Mouse (Mus musculus) intestine, embryonic 16.5 days (tissue): ENCODE measurements at regions not wholly inside any gene's neighbourhood (a gene's known extent, or its start where the extent isn't known, plus 50 kb on each side); places are given as distances from the start of the nearest gene placed in this dataset.
A peak's percentile ranks its signal among the peaks of the same experiment; 100 is the strongest.

ENCODE experiments used
- ATAC-seq: fragments of 200-750 bp; cut with Nextera tagmentation; 2 replicates; pipeline ENCODE4 v1.8.0; 2017; ENCODE audit warnings: moderate TSS enrichment, moderate library complexity
- H3K27ac ChIP-seq: fragments of 300-500 bp; sonication (generic); 2 replicates; pipeline ENCODE4 v1.5.1; 2014; ENCODE audit warnings: mild to moderate bottlenecking, low read length
- H3K27me3 ChIP-seq: fragments of 300-500 bp; sonication (generic); replicated peaks from 2 replicates; pipeline ENCODE4 v1.6.1; 2014; ENCODE audit warnings: low read length, control low read depth, mixed read lengths; ENCODE audit not compliant: control insufficient read depth, insufficient read depth
- H3K36me3 ChIP-seq: fragments of 300-500 bp; sonication (generic); 2 replicates; pipeline ENCODE4 v1.6.1; 2014; ENCODE audit warnings: low read length, control low read depth; ENCODE audit not compliant: control insufficient read depth, insufficient read depth
- H3K4me1 ChIP-seq: fragments of 300-500 bp; sonication (generic); 2 replicates; pipeline ENCODE4 v1.6.1; 2014; ENCODE audit warnings: low read length, control low read depth, mixed read lengths; ENCODE audit not compliant: control insufficient read depth, insufficient read depth
- H3K4me2 ChIP-seq: fragments of 300-500 bp; sonication (generic); 2 replicates; pipeline ENCODE4 v1.6.1; 2014; ENCODE audit warnings: low read depth, low read length, control low read depth
- H3K4me3 ChIP-seq: fragments of 300-500 bp; sonication (generic); 2 replicates; pipeline ENCODE4 v1.5.1; 2014; ENCODE audit warnings: mild to moderate bottlenecking, low read length
- H3K9ac ChIP-seq: fragments of 300-500 bp; sonication (generic); 2 replicates; pipeline ENCODE4 v1.6.1; 2014; ENCODE audit warnings: low read depth, low read length
- H3K9me3 ChIP-seq: fragments of 300-500 bp; sonication (generic); 2 replicates; pipeline ENCODE4 v1.6.1; 2016; ENCODE audit warnings: low read length, control low read depth; ENCODE audit not compliant: control insufficient read depth
- WGBS: fragments of 180-500 bp; shearing (Covaris S2); extraction: QIAGEN DNeasy Blood & Tissue Kit; methylation state at CpG from one replicate; pipeline ENCODE4 v1.1.7; 2014; 5-methylcytosine and 5-hydroxymethylcytosine counted together

DNA sequence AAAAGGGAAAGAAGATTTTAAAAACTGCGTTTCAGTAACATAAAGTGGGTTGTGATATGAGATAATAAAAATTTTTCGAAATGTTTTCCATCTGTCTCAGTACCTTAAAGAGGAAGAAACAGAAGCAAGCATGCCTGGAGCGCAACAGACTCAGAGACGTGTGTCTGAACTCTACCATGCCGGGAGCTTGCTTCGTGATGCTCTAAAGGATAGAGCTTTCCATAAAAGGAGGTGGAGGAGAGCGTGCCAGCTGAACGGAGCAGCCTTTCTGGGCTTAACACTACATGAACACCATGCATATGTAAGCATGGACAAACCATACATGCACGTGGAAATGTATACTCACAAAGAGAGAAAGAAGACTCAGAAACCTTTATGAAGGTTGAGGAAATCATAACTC, 387.5 kb upstream of the Slc7a11 start:
- Histone ChIP-seq H3K9me3 (no peaks in the 10 kb centered on the region), H3K4me1 (no peaks in the 10 kb centered on the region), H3K9ac (no peak overlapping the region), H3K27ac (no peak overlapping the region), H3K4me2 (no peak overlapping the region), H3K36me3 (no peaks in the 10 kb centered on the region), H3K4me3 (no peak overlapping the region), H3K27me3 (no peaks in the 10 kb centered on the region)
- no peak for ATAC-seq
- WGBS = 75% methylated on average over 9 of the region's 9 CpGs

- 61% methylated on average over 4 of the region's 4 CpGs for WGBS
- Histone ChIP-seq H3K4me3 (no peak overlapping the region), H3K36me3 (no peaks in the 10 kb centered on the region), H3K9me3 (no peaks in the 10 kb centered on the region), H3K27me3 (no peaks in the 10 kb centered on the region), H3K4me1 (no peaks in the 10 kb centered on the region), H3K4me2 (no peak overlapping the region), H3K27ac (no peak overlapping the region), H3K9ac (no peak overlapping the region)
- no peak for ATAC-seq
These were observed 382.0 kb upstream of the Noct start for GRCm38 (mm10) chr3:50842216-50842615.

DNA sequence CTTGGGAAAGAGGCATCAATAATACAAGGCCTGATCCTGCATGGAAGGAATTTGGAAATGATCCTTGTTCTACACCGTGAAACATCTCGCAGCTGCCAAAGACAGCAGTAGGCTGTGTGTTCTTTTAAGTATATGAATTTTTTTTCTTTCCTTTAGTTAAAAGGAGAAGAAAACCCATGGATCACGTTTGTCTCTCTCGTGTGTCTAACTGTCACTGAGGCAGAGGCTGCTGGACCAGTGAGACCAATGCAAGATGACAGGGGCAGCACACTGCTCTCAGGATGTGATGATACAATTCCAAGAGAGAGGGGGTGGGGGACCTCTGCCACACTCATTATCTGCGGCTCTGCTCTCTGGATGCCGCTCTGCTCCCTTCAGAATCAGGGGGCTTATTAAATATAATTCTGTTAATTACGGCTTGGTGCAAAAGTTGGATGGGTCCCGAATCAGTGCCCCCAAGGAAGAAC, 379.4 kb upstream of the Noct start:
- Histone ChIP-seq H3K4me3 (no peak overlapping the region), H3K4me1 (no peaks in the 10 kb centered on the region), H3K27ac (no peak overlapping the region), H3K9me3 (no peaks in the 10 kb centered on the region), H3K36me3 (no peaks in the 10 kb centered on the region), H3K9ac (no peak overlapping the region), H3K27me3 (no peaks in the 10 kb centered on the region), H3K4me2 (no peak overlapping the region)
- no peak for ATAC-seq
- 76% methylated on average over 8 of the region's 8 CpGs for WGBS

- H3K4me3 ChIP-seq = no peak overlapping the region
- H3K27me3 ChIP-seq = no peaks in the 10 kb centered on the region
- WGBS = 74% methylated on average over 2 of the region's 2 CpGs
- no peak overlapping the region for H3K4me2 ChIP-seq
- H3K4me1 ChIP-seq = no peaks in the 10 kb centered on the region
- no peak for ATAC-seq
- H3K27ac ChIP-seq = no peak overlapping the region
- H3K9me3 ChIP-seq = no peaks in the 10 kb centered on the region
- H3K36me3 ChIP-seq = no peaks in the 10 kb centered on the region
- no peak overlapping the region for H3K9ac ChIP-seq
These were observed 378.9 kb upstream of the Noct start for GRCm38 (mm10) chr3:50845311-50845710.

DNA sequence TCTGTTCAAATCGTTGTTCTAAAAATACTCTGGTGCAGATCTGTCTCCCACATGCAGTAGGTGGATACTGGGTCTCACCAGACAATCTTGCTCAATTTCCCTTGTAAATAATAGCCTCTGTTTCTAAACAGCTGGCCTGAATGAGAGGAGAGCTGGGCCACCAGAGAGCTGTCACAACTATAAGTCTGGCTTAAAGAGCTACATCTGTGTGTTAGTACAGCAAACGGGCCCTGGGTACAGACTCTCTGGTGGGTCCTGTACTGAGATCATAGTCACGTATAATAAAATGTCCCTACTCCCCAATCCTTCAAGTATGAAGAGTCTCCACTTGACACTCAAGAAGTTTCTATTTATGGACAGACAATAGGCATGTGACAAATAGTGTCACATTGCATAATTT, 375.7 kb upstream of the Noct start:
- Histone ChIP-seq H3K27ac (no peak overlapping the region), H3K9me3 (no peaks in the 10 kb centered on the region), H3K4me2 (no peak overlapping the region), H3K27me3 (no peaks in the 10 kb centered on the region), H3K4me3 (no peak overlapping the region), H3K9ac (no peak overlapping the region), H3K4me1 (no peaks in the 10 kb centered on the region), H3K36me3 (no peaks in the 10 kb centered on the region)
- WGBS = 45% methylated on average over 3 of the region's 3 CpGs
- ATAC-seq = no peak

DNA sequence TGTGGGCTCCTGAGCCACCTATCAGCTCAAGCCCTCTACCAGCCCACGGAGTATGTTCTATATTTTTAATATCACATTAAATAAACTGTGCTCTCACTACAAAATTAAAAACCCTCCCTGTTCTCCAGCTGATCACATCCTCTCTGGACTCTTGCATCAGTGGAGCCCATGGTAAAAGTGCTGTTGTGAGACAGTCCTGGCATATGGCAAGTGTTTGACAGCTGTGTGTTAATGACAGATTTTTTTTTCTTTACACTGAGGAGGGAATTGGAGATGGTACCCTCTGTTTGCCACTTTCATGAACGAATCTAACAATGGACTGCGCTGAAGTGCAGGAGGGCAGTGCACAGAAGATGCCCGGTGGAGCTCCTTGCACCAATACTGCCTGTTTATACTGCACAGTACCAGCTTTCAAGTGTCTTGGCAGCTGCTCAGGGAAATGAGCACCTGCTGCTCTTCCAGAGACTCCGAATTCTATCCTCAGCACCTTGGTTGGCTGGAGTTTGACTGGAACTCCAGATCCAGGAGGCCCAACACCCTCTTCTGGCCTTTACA, 373.1 kb upstream of the Noct start:
- H3K9me3 ChIP-seq = no peaks in the 10 kb centered on the region
- WGBS = 76% methylated on average over 5 of the region's 5 CpGs
- H3K9ac ChIP-seq = no peak overlapping the region
- no peaks in the 10 kb centered on the region for H3K4me1 ChIP-seq
- no peak overlapping the region for H3K4me3 ChIP-seq
- H3K36me3 ChIP-seq = no peaks in the 10 kb centered on the region
- no peak overlapping the region for H3K27ac ChIP-seq
- no peak for ATAC-seq
- no peak overlapping the region for H3K4me2 ChIP-seq
- H3K27me3 ChIP-seq = no peaks in the 10 kb centered on the region

GRCm38 (mm10) chr3:50867105-50867504, 357.1 kb upstream of the Noct start:
- Histone ChIP-seq H3K4me2 (no peak overlapping the region), H3K36me3 (no peaks in the 10 kb centered on the region), H3K27ac (no peak overlapping the region), H3K4me1 (no peaks in the 10 kb centered on the region), H3K4me3 (no peak overlapping the region), H3K9ac (no peak overlapping the region), H3K9me3 (no peaks in the 10 kb centered on the region), H3K27me3 (no peaks in the 10 kb centered on the region)
- 97% methylated on average over 1 of the region's 1 CpGs for WGBS
- peak; percentile 79 for ATAC-seq

DNA sequence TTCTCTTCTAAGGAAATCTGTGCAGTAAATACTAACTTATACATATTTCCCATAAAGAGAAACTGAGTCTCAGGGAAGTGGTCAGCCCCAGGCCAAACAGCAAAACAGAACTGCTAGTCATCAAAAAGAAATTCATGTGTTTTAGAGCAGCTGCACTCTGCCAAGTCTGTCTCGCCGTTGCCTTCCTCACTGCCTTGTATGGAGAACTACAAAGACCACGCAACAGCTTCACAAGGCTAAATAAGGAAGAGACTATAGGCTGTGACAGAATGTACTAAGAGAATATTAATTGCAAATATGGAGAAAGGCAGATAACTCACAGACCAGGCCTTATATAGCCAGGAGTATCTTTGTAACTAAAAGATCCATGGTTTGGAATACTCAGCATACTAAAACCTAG, 355.0 kb upstream of the Noct start:
- ATAC-seq = peak; percentile 46; the same call in 1 of the 2 replicates
- H3K4me1 ChIP-seq = no peaks in the 10 kb centered on the region
- no peak overlapping the region for H3K27ac ChIP-seq
- H3K4me2 ChIP-seq = no peak overlapping the region
- H3K36me3 ChIP-seq = no peaks in the 10 kb centered on the region
- H3K9ac ChIP-seq = no peak overlapping the region
- H3K27me3 ChIP-seq = no peaks in the 10 kb centered on the region
- H3K9me3 ChIP-seq = no peaks in the 10 kb centered on the region
- H3K4me3 ChIP-seq = no peak overlapping the region
- 78% methylated on average over 3 of the region's 3 CpGs for WGBS

GRCm38 (mm10) chr3:50879050-50879449, 345.2 kb upstream of the Noct start:
- no peaks in the 10 kb centered on the region for H3K4me1 ChIP-seq
- no peaks in the 10 kb centered on the region for H3K9me3 ChIP-seq
- no peak for ATAC-seq
- H3K4me3 ChIP-seq = no peak overlapping the region
- H3K36me3 ChIP-seq = no peaks in the 10 kb centered on the region
- WGBS = 84% methylated on average over 4 of the region's 4 CpGs
- H3K27ac ChIP-seq = no peak overlapping the region
- H3K27me3 ChIP-seq = no peaks in the 10 kb centered on the region
- H3K9ac ChIP-seq = no peak overlapping the region
- H3K4me2 ChIP-seq = no peak overlapping the region

- Histone ChIP-seq H3K36me3 (no peaks in the 10 kb centered on the region), H3K4me1 (no peaks in the 10 kb centered on the region), H3K27ac (no peak overlapping the region), H3K27me3 (no peaks in the 10 kb centered on the region), H3K4me3 (no peak overlapping the region), H3K9ac (no peak overlapping the region), H3K4me2 (no peak overlapping the region), H3K9me3 (no peaks in the 10 kb centered on the region)
- WGBS = 84% methylated on average over 8 of the region's 8 CpGs
- ATAC-seq = no peak
These were observed 344.7 kb upstream of the Noct start for GRCm38 (mm10) chr3:50879595-50879994.
